ENCODE assay signal across 8 mouse cellular contexts in genomic region chr8:84663483-84664327, GRCm38 (mm10). TPM values are rescaled to one million over a fixed set of nuclear protein-coding genes. Genes with fewer than 3 reads are reported as not detected.
DNase-seq lines count a peak whose midpoint lies in the region; ATAC-seq lines count a peak whose summit lies in the region.

No protein-coding gene starts in this region.

- no peaks in the 10 kb centered on the region for H3K9me3 ChIP-seq in hindbrain, embryonic 15.5 days

- ATAC-seq in hindbrain, embryonic 15.5 days (ENCODE audit: low FRiP score, low read depth) = peak; percentile 82

- peaks cover 16% of the 10 kb centered on the region; the same call in 1 of the 2 replicates for H3K79me2 ChIP-seq in macrophage (ENCODE audit: inconsistent target)

- no peaks in the 10 kb centered on the region for H3K27me3 ChIP-seq in hindbrain, embryonic 15.5 days

- H3K4me3 ChIP-seq in hindbrain, embryonic 15.5 days = peak overlapping the region; percentile 59
- H3K4me3 ChIP-seq in macrophage (ENCODE audit: inconsistent target) = peak overlapping the region; percentile 59

- peak overlapping the region; percentile 54 for H3K9ac ChIP-seq in hindbrain, embryonic 15.5 days

- 3% methylated on average over 42 of the region's 43 CpGs for WGBS in hindbrain, embryonic 15.5 days
- 4% methylated on average over 43 of the region's 43 CpGs for WGBS in macrophage (ENCODE audit: missing documents)

- no peaks in the 10 kb centered on the region for H3K36me3 ChIP-seq in hindbrain, embryonic 15.5 days
- H3K36me3 ChIP-seq in macrophage (ENCODE audit: inconsistent target) = no peaks in the 10 kb centered on the region

- H3K27ac ChIP-seq in hindbrain, embryonic 15.5 days (replicated peaks) = peak overlapping the region; percentile 89
- peak overlapping the region; percentile 89 for H3K27ac ChIP-seq in macrophage

- peak overlapping the region; percentile 56 for H3K4me2 ChIP-seq in hindbrain, embryonic 15.5 days

- peaks cover 54% of the 10 kb centered on the region for H3K4me1 ChIP-seq in hindbrain, embryonic 15.5 days (replicated peaks)

- peak; percentile 99 for DNase-seq in R1 (ENCODE audit: low read depth, low spot score)
- DNase-seq in cerebellum, postnatal 25 days = peak; percentile 97 to 98
- DNase-seq in frontal cortex, postnatal 25 days (ENCODE audit: low spot score in 2 of 2) = peak; percentile 90 to 94
- peak; percentile 96 for DNase-seq in left cerebral cortex, adult 18-20 months (ENCODE audit: low spot score in 2 of 2)
- peak; percentile 97 for DNase-seq in right cerebral cortex, adult 18-20 months
- DNase-seq in urinary bladder, postnatal 10 days (ENCODE audit: low spot score) = peak; percentile 92

RNA-seq across cellular contexts. Expression of gene Ier2, which starts 1.1 kb away (rescaled TPM):
- polyA plus RNA-seq in hindbrain, embryonic 15.5 days (2015; fragmentation: Nextera tagmentation; extraction: Ambion mirVana) = 18.8 and 24.5 TPM in 2 replicates
- total RNA-seq in left cerebral cortex, adult 18-20 months (2021) = 10 to 100 TPM; 15.5 to 19.9 TPM
- 100 to 1,000 TPM in 11 of 26 experiments, 10 to 100 TPM in 14, 1 to 10 TPM in 1; 8.1 to 794 (median 83.2) TPM for total RNA-seq in macrophage (2018; cell fraction: chromatin; rRNA removed)
- 1,000 to 10,000 TPM in 1 of 26 experiments, 100 to 1,000 TPM in 16, 10 to 100 TPM in 9; 12.7 to 1,041 (median 226) TPM for total RNA-seq in macrophage (2018; cell fraction: cytosol; rRNA removed)
- total RNA-seq in macrophage (2018; cell fraction: nucleus; rRNA removed) = 1,000 to 10,000 TPM in 1 of 26 experiments, 100 to 1,000 TPM in 15, 10 to 100 TPM in 10; 18.1 to 1,358 (median 213) TPM
- polyA plus RNA-seq in macrophage (2018) = 13.1 to 24.0 TPM (median 23.6 TPM) in 3 replicates

RNA-seq across cellular contexts. Expression of gene Trmt1, which starts 22.4 kb away (rescaled TPM):
- 62.5 and 65.9 TPM in 2 replicates for polyA plus RNA-seq in hindbrain, embryonic 15.5 days (2015; fragmentation: Nextera tagmentation; extraction: Ambion mirVana)
- 100 to 1,000 TPM in 1 of 2 experiments, 10 to 100 TPM in 1; 99.1 to 101 TPM for total RNA-seq in left cerebral cortex, adult 18-20 months (2021)
- total RNA-seq in macrophage (2018; cell fraction: chromatin; rRNA removed) = 100 to 1,000 TPM; 145 to 258 (median 188) TPM
- total RNA-seq in macrophage (2018; cell fraction: cytosol; rRNA removed) = 10 to 100 TPM; 23.1 to 41.2 (median 31.8) TPM
- total RNA-seq in macrophage (2018; cell fraction: nucleus; rRNA removed) = 100 to 1,000 TPM in 18 of 26 experiments, 10 to 100 TPM in 8; 58.4 to 242 (median 112) TPM
- polyA plus RNA-seq in macrophage (2018) = 24.6 to 51.1 TPM (median 43.5 TPM) in 3 replicates

RNA-seq across cellular contexts. Expression of gene Nacc1, which starts 24.0 kb away (rescaled TPM):
- polyA plus RNA-seq in hindbrain, embryonic 15.5 days (2015; fragmentation: Nextera tagmentation; extraction: Ambion mirVana) = 13.6 and 16.1 TPM in 2 replicates
- 10 to 100 TPM; 93.7 to 99.0 TPM for total RNA-seq in left cerebral cortex, adult 18-20 months (2021)
- 10 to 100 TPM; 29.2 to 67.2 (median 42.0) TPM for total RNA-seq in macrophage (2018; cell fraction: chromatin; rRNA removed)
- 10 to 100 TPM; 49.3 to 73.4 (median 60.7) TPM for total RNA-seq in macrophage (2018; cell fraction: cytosol; rRNA removed)
- 10 to 100 TPM; 42.8 to 95.1 (median 62.2) TPM for total RNA-seq in macrophage (2018; cell fraction: nucleus; rRNA removed)
- 42.2 to 61.4 TPM (median 49.6 TPM) in 3 replicates for polyA plus RNA-seq in macrophage (2018)

RNA-seq across cellular contexts. Expression of gene Lyl1, which starts 37.6 kb away (rescaled TPM):
- 3.1 and 3.6 TPM in 2 replicates for polyA plus RNA-seq in hindbrain, embryonic 15.5 days (2015; fragmentation: Nextera tagmentation; extraction: Ambion mirVana)
- total RNA-seq in left cerebral cortex, adult 18-20 months (2021) = 1 to 10 TPM; 2.6 TPM
- total RNA-seq in macrophage (2018; cell fraction: chromatin; rRNA removed) = 100 to 1,000 TPM in 11 of 26 experiments, 10 to 100 TPM in 13, 1 to 10 TPM in 2; 2.3 to 178 (median 69.7) TPM
- 10 to 100 TPM in 25 of 26 experiments, 1 to 10 TPM in 1; 6.6 to 88.0 (median 59.5) TPM for total RNA-seq in macrophage (2018; cell fraction: cytosol; rRNA removed)
- 100 to 1,000 TPM in 11 of 26 experiments, 10 to 100 TPM in 14, 1 to 10 TPM in 1; 8.1 to 193 (median 91.8) TPM for total RNA-seq in macrophage (2018; cell fraction: nucleus; rRNA removed)
- 38.2 to 65.7 TPM (median 48.7 TPM) in 3 replicates for polyA plus RNA-seq in macrophage (2018)

RNA-seq across cellular contexts. Expression of gene G430095P16Rik, which starts 59.1 kb away (rescaled TPM):
- polyA plus RNA-seq in hindbrain, embryonic 15.5 days (2015; fragmentation: Nextera tagmentation; extraction: Ambion mirVana) = 1.2 and 1.7 TPM in 2 replicates
- not detected for total RNA-seq in left cerebral cortex, adult 18-20 months (2021)
- not detected for total RNA-seq in macrophage (2018; cell fraction: chromatin; rRNA removed)
- under 1 TPM in 5 of 26 experiments, not detected in 21; 0.18 to 0.66 (median 0.31) TPM for total RNA-seq in macrophage (2018; cell fraction: cytosol; rRNA removed)
- total RNA-seq in macrophage (2018; cell fraction: nucleus; rRNA removed) = not detected
- not detected in 3 replicates for polyA plus RNA-seq in macrophage (2018)

Comparison
In these comparisons a context has a peak if more than half of its experiments do, and no peak if none do; other contexts are left out.
1. Peak in every context shown above with its lines: DNase-seq, ATAC-seq, H3K4me3 ChIP-seq and H3K27ac ChIP-seq.